Mouse (Mus musculus) monocyte, adult 5-6 weeks (primary cell): ENCODE data around the gene Adam12. TPM values are rescaled to one million over a fixed set of nuclear protein-coding genes. Genes with fewer than 3 reads are reported as not detected.

Experiments
- ATAC-seq: fragments of 153-309, 156-312 bp; replicated peaks from 2 replicates; pipeline ENCODE4 v1.8.0; 2017; ENCODE audit warnings: mild to moderate bottlenecking; ENCODE audit not compliant: low TSS enrichment, insufficient number of reproducible peaks, severe bottlenecking, poor library complexity, low FRiP score
- total RNA-seq: library from RNA; stranded (forward); fragments of 200-1000, 200-491, 200-594 nt; gene quantifications from 3 replicates; pipeline ENCODE4 v1.2.3, GENCODE M21; 2017

Adam12 gene
- total RNA-seq, 1 experiment from 2014 or later = not detected

- ATAC-seq = no peak
These were observed 261.5 kb downstream of the Adam12 start for GRCm38 (mm10) chr7:133970407-133970806.

GRCm38 (mm10) chr7:133967906-133968305, 264.0 kb downstream of the Adam12 start:
- no peak for ATAC-seq

- ATAC-seq = no peak
These were observed 268.4 kb downstream of the Adam12 start for GRCm38 (mm10) chr7:133963501-133963900.

GRCm38 (mm10) chr7:133959200-133959599, 272.7 kb downstream of the Adam12 start:
- ATAC-seq = no peak

- ATAC-seq = no peak
These were observed 274.1 kb downstream of the Adam12 start for GRCm38 (mm10) chr7:133957873-133958272.

GRCm38 (mm10) chr7:133954111-133955091, 277.5 kb downstream of the Adam12 start:
- no peak for ATAC-seq

- no peak for ATAC-seq
These were observed 280.0 kb downstream of the Adam12 start for GRCm38 (mm10) chr7:133951777-133952545.

- no peak for ATAC-seq
These were observed 284.6 kb downstream of the Adam12 start for GRCm38 (mm10) chr7:133947360-133947759.

- ATAC-seq = no peak
These were observed 285.1 kb downstream of the Adam12 start for GRCm38 (mm10) chr7:133946757-133947345.

- no peak for ATAC-seq
These were observed 285.8 kb downstream of the Adam12 start for GRCm38 (mm10) chr7:133946113-133946512.

- ATAC-seq = no peak
These were observed 291.5 kb downstream of the Adam12 start for GRCm38 (mm10) chr7:133940405-133940804.

GRCm38 (mm10) chr7:133937473-133937872, 294.5 kb downstream of the Adam12 start:
- no peak for ATAC-seq

- no peak for ATAC-seq
These were observed 295.6 kb downstream of the Adam12 start for GRCm38 (mm10) chr7:133936377-133936776.

- ATAC-seq = no peak
These were observed 298.6 kb downstream of the Adam12 start for GRCm38 (mm10) chr7:133933378-133933777.

- ATAC-seq = no peak
These were observed 300.5 kb downstream of the Adam12 start for GRCm38 (mm10) chr7:133931481-133931880.

- ATAC-seq = no peak
These were observed 303.0 kb downstream of the Adam12 start for GRCm38 (mm10) chr7:133928981-133929380.

GRCm38 (mm10) chr7:133925771-133926170, 306.2 kb downstream of the Adam12 start:
- no peak for ATAC-seq

- ATAC-seq = no peak
These were observed 308.0 kb downstream of the Adam12 start for GRCm38 (mm10) chr7:133923994-133924393.

- no peak for ATAC-seq
These were observed 310.7 kb downstream of the Adam12 start for GRCm38 (mm10) chr7:133921291-133921690.
